Mouse (Mus musculus) left cerebral cortex, postnatal 14 days (tissue): Measurements from ENCODE around the gene Vamp9. TPM values are rescaled to one million over a fixed set of nuclear protein-coding genes. Genes with fewer than 3 reads are reported as not detected.

ENCODE experiments used
- DNase-seq, 2 experiments: peaks; one replicate each; pipeline ENCODE4 v3.0.0; 2021 to 2022; ENCODE audit warnings: low spot score in 2 of 2, mixed read lengths in 1 of 2
- intact Hi-C: fragments of 180-260 bp; cut with DNase I; formaldehyde crosslinking; loops from one replicate; pipeline ENCODE4 v1.15.1; 2025
- long read RNA-seq, 2 experiments: library from polyadenylated mRNA; stranded (forward); transcript quantifications; one replicate each; pipeline ENCODE4 v2.0.0; 2021
- total RNA-seq, 2 experiments: library from RNA; stranded (reverse); gene quantifications; 2 replicates each; pipeline ENCODE4 v1.2.3; 2021

Gene Vamp9
- total RNA-seq, result under 1 TPM in 1 of 2 experiments, not detected in 1; 0.68 TPM
- long read RNA-seq, experiment 1, partial matches to known transcripts, result 1 of 2 reads
- long read RNA-seq, experiment 1, other reads (novel, unspliced or antisense), result 1 of 2 reads
- long read RNA-seq, experiment 2, result 0 reads

DNA sequence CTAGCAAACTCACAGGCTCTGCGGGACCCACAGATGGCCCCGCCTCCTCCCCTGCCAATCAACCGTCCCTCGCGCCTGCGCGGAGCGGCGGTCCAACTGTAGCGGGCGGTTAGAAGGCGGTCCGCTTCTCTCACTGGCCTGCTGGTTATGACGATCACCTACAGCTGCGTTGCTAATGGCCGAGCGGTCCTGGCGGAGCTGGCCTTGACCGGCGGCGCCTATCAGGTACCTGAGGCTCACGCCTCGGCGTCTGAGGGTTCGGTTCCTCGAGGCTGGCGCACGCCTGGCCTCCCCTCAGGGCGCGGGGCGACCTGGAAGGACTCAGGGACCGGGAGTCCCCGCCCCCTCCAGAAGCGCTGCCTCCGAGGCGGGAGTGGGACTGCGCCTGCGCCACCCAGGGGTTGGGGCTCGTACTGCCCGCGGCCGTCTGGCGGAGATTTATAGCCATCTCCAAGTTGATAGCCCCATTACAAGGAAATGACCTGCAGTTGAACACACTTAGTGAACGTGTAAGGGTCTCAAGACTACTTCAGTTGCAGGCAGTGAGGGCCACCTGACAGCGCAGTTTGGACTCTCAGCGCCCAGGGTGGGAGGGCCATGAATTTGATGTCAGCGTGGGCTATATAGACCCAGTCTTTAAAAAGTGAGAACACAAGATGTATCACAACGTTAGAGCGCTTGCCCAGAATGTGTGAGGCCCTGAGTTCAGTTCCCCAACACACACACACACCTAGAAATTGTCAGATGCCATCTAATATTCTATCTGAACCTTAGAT, at the start of gene Vamp9:
Gene Vamp9, plus strand, starts transcription at position 74 of the 776 bp plus-strand sequence.
- intact Hi-C loops, result no loop called here

DNA sequence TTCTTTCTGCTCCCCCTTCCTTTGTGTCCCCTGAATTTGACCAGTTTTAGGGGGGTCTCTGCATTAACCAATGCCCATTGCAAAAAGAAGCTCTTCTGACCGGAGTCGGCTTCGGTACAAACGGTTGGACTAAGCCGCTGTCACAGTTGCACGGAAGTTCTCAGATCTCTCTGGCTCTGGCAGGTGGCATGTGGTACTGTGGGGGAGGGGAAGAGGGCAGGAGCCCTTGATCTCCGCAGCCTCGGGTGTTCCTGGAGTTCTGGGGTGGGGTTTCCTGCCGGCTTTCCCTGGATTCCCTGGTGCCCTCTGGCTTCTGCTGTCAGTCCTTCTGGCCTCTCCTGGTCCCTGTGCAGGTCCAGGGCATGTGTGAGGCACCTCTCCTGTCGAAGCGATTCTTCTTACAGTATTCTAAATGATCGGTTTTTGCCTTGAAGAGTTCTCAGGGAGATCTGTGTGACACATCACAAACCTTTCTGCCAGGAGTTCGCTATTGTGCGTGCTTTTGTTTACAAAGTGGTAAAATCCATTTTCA, 48.9 kb upstream of the Vamp9 start:
- intact Hi-C loops, result no loop called here
- DNase-seq, result no peak

More for the DNA sequence above, at the start of gene Vamp9:
- peak; percentile 95 for DNase-seq

DNA sequence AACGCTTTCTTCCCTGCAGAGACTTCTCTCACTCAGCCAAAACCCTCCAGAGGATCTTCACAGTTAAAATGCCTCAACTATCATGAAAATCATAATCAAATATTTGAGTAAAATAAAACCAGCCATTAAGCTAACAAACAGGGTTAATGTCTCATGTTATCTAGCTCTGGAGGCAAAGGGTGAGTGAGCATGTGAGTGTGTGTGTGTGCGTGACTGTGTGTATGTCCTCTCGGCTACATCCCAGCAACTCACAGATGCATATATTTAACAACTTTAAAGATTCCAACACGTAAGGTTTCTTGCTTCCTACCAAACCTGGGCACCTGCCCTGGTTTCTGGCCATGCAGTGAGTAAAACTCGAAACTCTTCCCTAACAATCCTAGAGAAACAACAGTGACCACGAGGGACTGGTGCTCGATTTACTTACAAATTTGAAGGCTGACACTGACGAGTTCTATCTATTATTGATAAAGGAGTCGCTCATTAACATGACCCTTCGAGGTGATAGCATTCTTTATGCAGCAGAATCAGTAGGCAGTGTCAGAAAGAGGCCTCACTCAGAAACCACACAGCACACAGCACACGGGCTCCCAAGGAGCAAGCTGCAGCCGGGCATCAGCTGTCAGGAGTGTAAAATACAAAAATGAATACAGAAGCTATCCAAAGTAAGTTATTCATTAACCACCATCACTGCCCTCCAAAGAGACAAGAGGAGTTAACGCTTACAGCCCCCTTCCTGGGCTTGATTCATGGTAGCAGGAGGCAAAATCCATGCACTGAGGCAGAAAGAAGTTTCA, 46.2 kb upstream of the Vamp9 start:
- DNase-seq, result no peak
- intact Hi-C loops, result no loop called here

DNA sequence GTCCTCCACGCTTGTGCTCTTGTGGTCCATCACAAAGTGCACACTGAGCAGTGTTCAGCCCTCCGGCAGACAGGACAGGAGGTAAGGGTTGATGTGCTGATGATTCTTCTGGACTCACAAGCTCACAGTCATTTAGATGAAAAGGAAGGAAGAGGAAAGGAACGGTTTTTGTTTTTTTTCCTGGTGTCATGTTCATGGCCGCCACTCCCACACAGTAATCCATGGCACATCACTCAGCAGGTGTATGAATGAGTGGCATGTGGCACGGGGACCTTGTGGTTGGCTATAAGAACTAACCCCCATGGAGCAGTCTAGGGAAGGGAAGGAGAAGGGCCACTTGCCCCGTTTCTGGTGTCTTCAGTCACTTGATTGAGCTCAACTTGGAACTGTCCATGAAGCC, 44.2 kb upstream of the Vamp9 start:
- intact Hi-C loops, result no loop called here
- no peak for DNase-seq

DNA sequence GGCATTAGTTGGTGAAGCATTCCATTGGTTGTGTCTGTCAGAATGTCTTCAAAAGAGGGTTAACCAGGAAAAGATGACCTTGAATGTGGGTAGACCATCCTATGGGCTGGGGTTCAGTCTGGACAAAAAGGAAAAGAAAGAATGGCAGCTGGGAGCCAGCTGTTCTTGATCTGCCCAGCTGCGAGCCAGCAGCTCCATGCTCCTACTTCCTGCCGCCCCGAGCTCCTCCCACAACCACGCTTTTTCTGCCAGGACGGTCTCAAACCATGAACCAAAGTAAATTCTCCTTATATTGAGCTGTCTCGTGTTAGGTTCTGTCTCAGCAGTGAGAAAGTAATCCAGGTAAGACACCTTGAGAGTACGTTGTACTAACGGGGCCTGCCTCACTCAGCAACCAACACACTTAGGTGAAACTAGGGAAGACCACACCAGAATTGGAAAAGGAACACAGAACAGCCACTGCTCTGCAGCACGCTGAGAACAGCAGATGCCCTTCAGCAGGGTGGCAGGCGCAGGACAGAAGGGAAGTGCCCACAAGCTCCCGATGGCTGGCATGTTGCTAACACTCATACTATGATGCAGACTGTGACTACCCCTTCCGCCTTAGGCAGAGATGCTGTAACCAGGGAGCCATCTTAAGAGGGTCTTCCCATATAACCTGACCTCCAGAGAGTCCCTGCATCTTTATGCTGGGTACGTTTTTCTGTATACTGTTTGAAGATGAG, 42.2 kb upstream of the Vamp9 start:
- DNase-seq, result no peak
- intact Hi-C loops, result no loop called here

DNA sequence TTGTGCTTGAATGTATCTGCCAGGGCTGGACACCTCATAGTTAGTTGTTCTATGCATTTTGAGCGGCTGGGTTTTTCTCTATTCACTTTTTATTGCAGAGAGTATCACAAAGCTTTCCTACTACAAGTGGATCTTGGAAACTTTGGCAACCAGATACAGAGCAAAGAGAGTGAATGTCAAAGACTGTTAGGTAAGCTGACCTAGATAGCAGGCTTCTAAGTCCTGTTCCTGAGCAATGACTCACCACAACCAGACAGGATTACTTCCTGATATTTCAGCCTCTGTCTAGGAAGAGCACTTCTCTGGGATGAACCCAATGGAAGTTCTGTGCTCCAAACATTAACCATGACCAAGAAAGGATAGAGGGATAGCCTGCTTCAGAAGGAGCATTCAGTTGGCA, 40.3 kb upstream of the Vamp9 start:
- intact Hi-C loops, result no loop called here
- DNase-seq, result no peak

DNA sequence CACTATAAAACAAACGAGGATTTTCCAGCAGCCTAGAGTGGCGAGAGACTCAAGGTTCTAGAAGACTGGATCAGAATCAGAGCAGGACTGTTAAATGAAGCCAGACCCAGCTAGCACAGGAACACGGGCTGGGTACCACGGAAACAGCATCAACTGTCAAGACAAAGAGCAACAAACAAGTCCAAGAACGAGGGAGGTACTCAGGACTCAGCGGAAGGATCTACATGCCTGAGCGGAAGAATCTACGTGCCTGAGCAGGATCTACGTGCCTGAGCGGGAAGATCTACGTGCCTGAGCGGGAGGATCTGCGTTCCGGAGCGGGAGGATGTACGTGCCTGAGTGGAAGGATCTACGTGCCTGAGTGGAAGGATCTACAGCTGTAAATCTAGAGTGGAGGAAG, 37.8 kb upstream of the Vamp9 start:
- intact Hi-C loops, result no loop called here
- DNase-seq, result no peak

DNA sequence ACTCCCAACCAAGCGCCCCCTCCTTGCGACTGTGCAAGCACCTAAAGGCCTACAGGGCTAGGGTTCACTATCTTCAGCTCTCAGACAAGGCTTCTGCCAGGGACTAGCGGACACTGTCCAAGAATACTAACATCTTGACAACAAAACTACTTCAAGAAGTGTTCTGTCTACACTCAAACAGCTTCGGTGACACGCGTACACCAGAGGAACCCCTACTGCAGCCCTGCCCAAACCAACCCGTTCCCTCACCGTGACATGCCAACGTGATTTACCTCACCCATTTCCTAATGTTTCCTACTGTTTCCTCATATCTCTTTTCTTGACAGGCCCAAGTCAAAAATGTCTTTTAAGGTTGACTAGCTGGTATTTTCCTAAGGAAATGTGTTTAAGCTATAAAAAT, 37.1 kb upstream of the Vamp9 start:
- intact Hi-C loops, result no loop called here
- DNase-seq, result no peak

DNA sequence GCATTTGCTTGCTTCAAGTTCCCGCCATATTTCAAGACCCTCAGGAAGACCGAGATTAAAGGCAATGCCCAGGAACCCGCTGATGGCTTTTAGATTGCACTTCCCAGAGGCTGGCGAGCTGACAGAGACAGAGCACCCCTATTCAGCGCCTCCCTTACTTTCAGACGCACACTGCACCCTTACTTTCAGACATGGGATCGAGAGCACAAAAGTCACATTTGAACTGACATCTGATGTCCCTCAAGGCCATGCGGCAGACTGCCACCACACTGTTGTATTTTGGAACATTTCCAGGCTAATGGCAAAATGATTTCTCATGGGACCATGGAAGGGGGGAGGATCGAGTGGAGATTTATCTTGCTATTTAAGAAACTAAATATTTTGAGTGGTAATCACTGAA, 28.5 kb upstream of the Vamp9 start:
- no peak for DNase-seq
- intact Hi-C loops, result no loop called here

DNA sequence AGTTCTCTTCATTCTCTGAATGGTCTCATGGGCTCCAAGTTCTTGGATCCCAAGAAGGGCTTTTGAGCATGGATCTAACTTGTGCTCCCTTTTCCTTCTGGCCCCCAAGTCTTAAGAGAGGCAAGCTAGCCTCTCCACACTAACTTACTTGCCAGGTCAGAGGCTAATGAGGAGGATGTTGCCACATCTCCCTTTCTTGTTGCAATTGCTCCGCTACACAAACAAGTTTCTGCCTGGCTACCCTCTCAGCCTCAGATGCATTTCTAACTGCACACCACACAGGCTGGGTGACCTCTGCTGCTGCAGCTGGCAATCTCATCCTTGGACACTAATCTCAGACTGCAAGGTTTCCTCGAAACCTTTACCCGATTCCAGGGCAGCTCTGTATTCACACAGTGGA, 23.6 kb upstream of the Vamp9 start:
- intact Hi-C loops, result no loop called here
- DNase-seq, result no peak

DNA sequence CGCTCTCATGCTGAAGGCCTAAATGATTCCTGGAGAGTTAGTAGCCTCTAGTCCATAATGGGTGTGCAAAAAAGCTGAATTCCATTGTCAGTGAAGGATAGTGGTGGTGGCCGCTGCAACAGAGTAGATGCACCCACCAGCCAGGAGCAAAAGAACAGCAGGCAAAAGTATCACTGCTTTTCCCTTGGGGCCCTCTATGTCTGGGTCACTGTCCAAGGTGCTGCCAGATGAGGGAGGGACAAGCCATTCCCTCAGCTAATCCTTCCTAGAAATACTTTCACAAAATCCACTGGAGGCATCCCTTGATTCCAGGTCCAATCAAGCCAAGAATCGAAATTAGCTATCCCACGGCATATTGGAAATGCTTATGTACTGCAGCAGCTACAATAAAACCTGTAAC, 22.0 kb upstream of the Vamp9 start:
- intact Hi-C loops, result no loop called here
- DNase-seq, result no peak

DNA sequence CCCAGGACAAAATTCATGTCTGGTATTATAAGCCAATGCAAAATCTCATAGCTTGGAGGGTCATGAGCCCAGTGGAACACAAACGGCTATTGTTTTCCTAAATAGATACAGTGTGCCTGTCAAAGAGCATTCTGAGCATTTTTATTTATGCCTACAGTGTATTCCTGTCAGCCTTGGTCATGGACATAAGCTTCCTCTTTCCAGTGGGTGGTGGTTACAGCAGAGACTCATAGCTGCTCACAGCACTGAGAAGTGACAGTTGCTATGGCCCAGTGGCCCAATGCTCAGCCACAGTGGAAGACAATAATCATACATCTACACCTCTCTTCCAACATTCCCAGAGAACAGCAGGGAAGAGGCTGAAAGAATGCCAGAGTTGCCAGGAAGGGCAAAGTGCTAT, 18.9 kb upstream of the Vamp9 start:
- intact Hi-C loops, result no loop called here
- DNase-seq, result no peak

DNA sequence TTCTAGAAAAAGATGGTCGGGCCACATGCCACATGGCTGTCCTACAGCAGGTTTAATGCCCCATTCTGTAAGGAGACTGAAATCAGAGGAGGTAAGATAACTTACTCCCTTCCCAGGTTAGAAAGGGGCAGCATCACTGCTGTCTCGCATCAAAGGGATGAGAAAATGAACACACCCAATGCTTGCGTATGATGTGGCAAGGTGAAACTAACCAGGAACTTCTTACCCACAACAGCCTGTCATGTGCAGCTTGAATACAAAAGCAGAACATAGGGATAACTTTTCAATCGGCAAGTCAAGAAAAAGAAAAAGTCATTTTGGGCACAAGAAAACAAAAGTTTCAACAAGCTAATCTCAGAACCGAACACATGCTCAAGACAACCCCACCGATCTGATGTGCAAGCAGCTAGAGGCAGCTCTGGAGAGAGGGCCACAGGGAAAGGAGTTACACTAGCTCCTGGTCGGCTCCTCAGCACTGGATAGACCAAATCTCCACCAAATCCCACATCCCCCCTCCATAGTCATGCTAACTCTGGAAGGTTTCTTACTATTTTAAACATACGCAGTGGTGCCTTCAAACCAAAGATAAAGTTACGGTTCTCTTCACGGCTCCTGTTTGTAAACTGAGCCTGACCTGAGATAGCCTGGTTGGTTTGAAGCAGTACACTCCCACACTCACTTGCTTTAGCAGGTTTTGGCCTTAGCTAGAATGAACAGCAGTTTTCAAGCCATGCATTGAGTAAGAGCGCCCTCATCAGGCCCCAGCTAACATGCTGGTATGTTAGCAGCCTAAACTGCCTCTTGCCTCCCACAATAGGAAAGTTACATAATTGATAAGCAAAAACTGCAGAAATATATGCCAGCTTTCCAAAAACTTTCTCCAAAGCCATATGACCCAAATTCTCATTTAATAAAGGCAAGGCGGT, 14.3 kb upstream of the Vamp9 start:
- DNase-seq, result peak; percentile 88 to 91
- intact Hi-C loops, result loop anchor here (2.0 to 10.0 kb wide), 4 partner anchors 287 to 689 kb away; no protein-coding TSS in a partner anchor

DNA sequence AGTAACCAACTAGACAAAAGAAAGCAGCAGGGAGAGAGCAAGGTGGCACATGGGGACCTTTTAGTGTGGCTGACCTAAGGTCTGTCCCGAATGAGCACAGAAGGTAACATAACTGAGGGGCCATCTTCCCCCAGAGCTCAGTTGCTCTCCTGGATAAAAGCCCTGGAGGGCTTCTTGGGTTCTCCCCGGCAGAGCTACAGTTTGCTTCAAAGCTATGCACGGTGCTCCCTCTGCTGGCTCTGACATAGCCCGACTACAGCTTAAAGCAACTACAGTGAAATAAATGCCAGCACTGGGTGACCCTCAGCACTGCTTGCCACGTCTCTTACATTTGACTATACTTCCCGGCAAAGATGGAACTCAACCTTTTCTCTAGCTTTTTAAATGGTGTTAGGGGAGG, 6.0 kb upstream of the Vamp9 start:
- DNase-seq, result peak; percentile 79 to 81
- intact Hi-C loops, result loop anchor here (1.0 kb wide), 1 partner anchor 697 kb away; no protein-coding TSS in a partner anchor

DNA sequence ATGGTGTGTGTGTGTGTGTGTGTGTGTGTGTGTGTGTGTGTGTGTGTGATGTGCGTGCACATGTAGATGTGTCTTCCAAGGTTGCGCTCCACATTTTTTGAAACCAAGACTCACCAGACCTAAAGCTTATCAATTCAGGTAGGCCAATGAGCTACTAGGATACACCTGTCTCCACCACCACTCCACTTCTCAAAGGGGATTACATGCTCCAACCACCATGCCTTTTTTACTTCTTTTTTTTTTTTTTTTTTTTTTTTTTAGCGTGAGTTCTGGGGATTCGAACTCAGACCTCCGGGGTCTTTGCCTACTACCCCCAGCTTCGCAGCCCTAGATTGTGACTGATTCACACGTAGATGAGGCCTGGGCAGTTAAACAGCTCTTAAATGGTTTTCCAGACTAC, 323 bp upstream of the Vamp9 start:
- intact Hi-C loops, result no loop called here
- no peak for DNase-seq

DNA sequence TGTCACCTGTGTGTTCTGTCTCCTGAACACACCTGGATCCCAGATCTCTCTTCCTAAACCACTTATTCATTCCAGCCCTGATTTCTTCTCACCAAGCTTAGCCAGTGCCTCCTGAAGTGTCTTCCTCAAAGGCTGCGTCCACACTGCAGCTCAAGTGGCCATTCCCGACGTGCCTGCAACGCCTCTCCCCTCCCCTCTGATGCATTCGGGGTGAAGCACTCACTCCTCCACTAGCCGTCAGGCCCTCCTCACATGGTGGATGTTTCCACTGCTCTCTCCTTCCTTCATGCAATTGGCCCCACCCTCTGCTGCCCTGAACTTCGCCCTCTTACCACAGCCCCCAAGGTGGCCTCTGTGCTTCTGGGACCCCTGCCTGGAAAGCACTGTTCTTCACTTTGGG, 9.4 kb downstream of the Vamp9 start:
- DNase-seq, result no peak
- intact Hi-C loops, result no loop called here

DNA sequence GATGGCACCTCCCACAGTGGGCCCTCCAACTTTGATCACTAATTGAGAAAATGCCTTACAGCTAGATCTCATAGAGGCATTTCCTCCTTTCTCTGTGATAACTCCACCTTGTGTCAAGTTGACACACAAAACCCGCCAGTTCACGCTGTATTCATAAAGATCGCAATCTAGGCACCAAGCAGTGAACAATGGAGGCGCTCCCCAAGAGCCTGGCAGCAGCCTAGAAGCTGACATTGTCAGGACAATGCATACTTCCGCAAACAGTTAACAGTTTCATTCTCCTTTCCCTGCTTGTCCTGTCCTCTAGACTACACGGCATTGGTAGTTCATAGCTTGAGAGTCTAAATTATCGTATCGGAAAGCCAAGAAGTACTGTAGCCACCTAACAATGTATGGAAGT, 16.0 kb downstream of the Vamp9 start:
- intact Hi-C loops, result no loop called here

DNA sequence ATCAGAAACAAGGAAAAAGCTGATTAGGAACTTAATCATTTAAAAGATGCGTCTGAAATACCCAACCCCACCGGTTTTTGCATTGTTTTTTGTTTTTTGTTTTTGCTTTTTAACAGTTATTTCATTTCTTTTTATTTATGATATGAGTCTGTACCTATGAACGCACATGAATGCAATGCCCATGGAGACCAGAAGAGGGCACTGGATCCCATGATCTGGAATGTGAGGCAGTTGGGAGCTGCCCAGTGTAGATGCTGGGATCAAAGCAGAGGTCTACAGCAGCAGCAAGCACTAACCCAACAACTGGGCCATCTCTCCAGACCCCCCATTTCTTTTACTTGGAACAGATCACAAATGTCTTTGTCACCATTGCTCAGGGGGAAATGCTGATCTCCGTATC, 21.9 kb downstream of the Vamp9 start:
- intact Hi-C loops, result no loop called here
- peak in 1 of 2 experiments; percentile 37 for DNase-seq

More for the DNA sequence above, 16.0 kb downstream of the Vamp9 start:
- DNase-seq, result no peak

DNA sequence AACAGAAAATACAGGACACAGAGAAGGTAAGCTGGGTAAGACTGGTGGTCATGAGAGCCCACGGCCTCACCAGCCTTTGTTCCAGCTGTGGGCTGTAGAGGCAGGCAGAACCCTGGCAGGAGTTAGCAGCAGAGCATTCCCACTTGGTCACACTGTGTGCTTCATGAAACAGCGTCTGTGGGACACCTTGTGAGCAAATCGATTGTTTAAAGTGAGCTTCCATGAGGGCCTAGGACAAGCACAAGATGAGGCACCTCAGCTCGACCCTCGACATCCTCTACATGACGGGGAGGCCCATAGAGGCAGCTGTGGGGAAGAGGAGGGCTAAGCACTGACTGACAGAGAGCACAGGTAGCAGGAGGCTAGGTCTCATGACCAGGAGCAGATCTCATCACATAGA, 25.9 kb downstream of the Vamp9 start:
- intact Hi-C loops, result no loop called here
- DNase-seq, result no peak
